Mouse (Mus musculus) neural tube, embryonic 11.5 days (tissue): Measurements from ENCODE around the gene Camkk2. TPM values are rescaled to one million over a fixed set of nuclear protein-coding genes. Genes with fewer than 3 reads are reported as not detected.
A peak's percentile ranks its signal among the peaks of the same experiment; 100 is the strongest.

Experiments
- ATAC-seq: fragments of 200-750 bp; cut with Nextera tagmentation; 2 replicates; pipeline ENCODE4 v1.8.0; 2017; ENCODE audit warnings: moderate number of reproducible peaks, mild to moderate bottlenecking, moderate TSS enrichment, moderate library complexity; ENCODE audit not compliant: insufficient read depth, low FRiP score, low TSS enrichment
- DNase-seq: peaks from one replicate; pipeline ENCODE4 v3.0.0-alpha.2; 2015; ENCODE audit warnings: low spot score
- H3K27ac ChIP-seq: fragments of 300-500 bp; sonication (generic); 2 replicates; pipeline ENCODE4 v1.5.1; 2014; ENCODE audit warnings: low read depth, mild to moderate bottlenecking, low read length
- H3K27me3 ChIP-seq: fragments of 300-500 bp; sonication (generic); 2 replicates; pipeline ENCODE4 v1.6.1; 2014; ENCODE audit warnings: mild to moderate bottlenecking, low read length, mixed read lengths; ENCODE audit not compliant: control insufficient read depth, insufficient read depth
- H3K36me3 ChIP-seq: fragments of 300-500 bp; sonication (generic); 2 replicates; pipeline ENCODE4 v1.6.1; 2014; ENCODE audit warnings: mild to moderate bottlenecking, low read length, moderate library complexity, mixed read lengths; ENCODE audit not compliant: control insufficient read depth, insufficient read depth
- H3K4me1 ChIP-seq: fragments of 300-500 bp; sonication (generic); 2 replicates; pipeline ENCODE4 v1.6.1; 2014; ENCODE audit warnings: low read length, mixed read lengths; ENCODE audit not compliant: control insufficient read depth, insufficient read depth
- H3K4me2 ChIP-seq: fragments of 300-500 bp; sonication (generic); 2 replicates; pipeline ENCODE4 v1.6.1; 2014; ENCODE audit warnings: low read depth, mild to moderate bottlenecking, moderate library complexity
- H3K4me3 ChIP-seq: fragments of 300-500 bp; sonication (generic); 2 replicates; pipeline ENCODE4 v1.5.1; 2014; ENCODE audit warnings: low read depth, low read length
- H3K9ac ChIP-seq: fragments of 300-500 bp; sonication (generic); 2 replicates; pipeline ENCODE4 v1.6.1; 2014; ENCODE audit warnings: mild to moderate bottlenecking, low read length
- H3K9me3 ChIP-seq: fragments of 300-500 bp; sonication (generic); 2 replicates; pipeline ENCODE4 v1.6.1; 2016; ENCODE audit warnings: low read length; ENCODE audit not compliant: control insufficient read depth
- WGBS: fragments of 180-500 bp; shearing (Covaris S2); extraction: QIAGEN DNeasy Blood & Tissue Kit; methylation state at CpG from one replicate; pipeline ENCODE4 v1.1.7; 2014; 5-methylcytosine and 5-hydroxymethylcytosine counted together
- polyA plus RNA-seq: library from polyadenylated mRNA; unstranded; fragments of >200 nt; fragmentation: Nextera tagmentation; extraction: Ambion mirVana; gene quantifications from 2 replicates; pipeline ENCODE4 v1.2.1, GENCODE M21; 2014

Gene Camkk2
- polyA plus RNA-seq, result 26.3 and 27.0 TPM in 2 replicates

DNA sequence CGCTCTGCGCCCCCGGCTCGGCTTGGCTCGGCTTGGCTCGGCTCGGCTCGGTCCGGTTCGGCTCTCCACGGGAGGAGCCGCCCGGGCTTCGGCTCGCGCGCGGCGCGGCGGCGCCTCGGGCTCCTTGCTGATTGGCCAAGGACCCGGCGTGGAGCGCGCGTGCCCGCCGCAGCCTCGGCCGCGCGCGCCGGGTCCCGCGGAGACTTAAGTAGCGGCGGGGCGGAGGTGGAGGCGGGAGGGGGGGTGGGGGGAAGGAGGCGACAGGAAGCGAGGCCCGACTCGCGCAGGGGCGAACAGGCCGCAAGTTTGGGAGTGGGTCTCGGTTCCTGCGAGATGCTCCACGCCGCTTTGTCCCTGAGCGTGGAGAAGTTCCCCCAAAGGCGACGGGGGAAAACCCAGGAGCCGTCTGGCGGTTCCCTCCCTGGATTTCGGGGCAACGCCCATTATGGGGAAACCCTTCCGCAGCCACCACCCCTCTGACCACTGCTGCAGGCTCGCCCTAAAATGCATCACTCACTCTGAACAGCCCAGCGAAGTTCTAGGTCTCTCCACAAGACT is at the start of gene Camkk2:
TSS of gene Camkk2 (minus strand) at position 133 of the 558 bp plus-strand sequence.
- DNase-seq (peak; percentile 92), ATAC-seq (peak; percentile 67)
- Histone ChIP-seq H3K4me1 (peaks cover 4% of the 10 kb centered on the region; the same call in 1 of the 2 replicates), H3K36me3 (no peaks in the 10 kb centered on the region), H3K27ac (0 out of 2 replicates have a peak within 1 kb of the TSS, but pooled peaks have one; percentile 4), H3K9me3 (no peaks in the 10 kb centered on the region), H3K4me3 (peak within 1 kb of the TSS; percentile 62), H3K9ac (peak within 1 kb of the TSS; percentile 69), H3K27me3 (no peaks in the 10 kb centered on the region), H3K4me2 (peak within 1 kb of the TSS; percentile 86)
- WGBS, result 2% methylated on average over 54 of the region's 63 CpGs

DNA sequence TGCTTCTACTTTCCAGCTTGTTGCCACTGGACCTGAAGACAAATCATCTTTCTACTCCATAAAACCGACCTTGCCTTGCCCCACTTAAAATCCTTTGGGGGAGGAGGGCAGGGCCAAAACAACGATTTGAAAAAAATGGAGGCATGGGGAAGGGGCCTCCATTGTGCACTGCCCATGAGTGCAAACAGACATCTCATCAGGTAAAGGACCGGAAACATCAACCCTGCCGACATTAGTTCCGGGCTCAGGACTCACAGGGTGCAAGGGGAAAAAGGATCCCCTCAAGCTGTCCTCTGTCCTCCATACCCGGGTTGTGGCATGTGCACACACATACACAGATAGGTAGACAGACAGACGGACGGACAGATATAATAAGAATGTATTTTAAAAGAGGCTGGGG is 45.9 kb upstream of the Camkk2 start:
- H3K27me3 ChIP-seq, result no peaks in the 10 kb centered on the region
- ATAC-seq (no peak), DNase-seq (no peak)
- no peak overlapping the region for H3K4me3 ChIP-seq
- H3K27ac ChIP-seq, result no peak overlapping the region
- H3K9me3 ChIP-seq, result no peaks in the 10 kb centered on the region
- H3K36me3 ChIP-seq, result no peaks in the 10 kb centered on the region
- no peak overlapping the region for H3K9ac ChIP-seq
- H3K4me2 ChIP-seq, result no peak overlapping the region
- no peaks in the 10 kb centered on the region for H3K4me1 ChIP-seq
- WGBS, result 87% methylated on average over 8 of the region's 8 CpGs

DNA sequence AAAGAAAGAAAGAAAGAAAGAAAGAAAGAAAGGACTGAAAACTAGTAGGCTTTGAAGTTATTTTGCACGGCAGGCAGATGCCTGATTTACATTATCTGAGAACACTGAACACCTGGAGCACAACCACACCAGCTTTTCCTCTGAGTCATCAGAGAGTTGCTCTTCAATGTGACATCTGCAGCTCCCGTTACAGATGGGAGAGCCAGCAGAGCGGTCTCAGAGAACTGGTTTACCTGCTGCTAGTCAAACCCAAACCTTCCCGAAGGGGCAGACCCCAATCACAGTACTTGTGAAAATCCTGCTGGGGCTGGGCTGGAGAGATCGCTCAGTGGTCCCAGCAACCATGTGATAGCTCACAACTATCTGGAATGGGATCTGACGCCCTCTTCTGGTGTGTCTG is 45.2 kb upstream of the Camkk2 start:
- Histone ChIP-seq H3K27ac (no peak overlapping the region), H3K4me2 (no peak overlapping the region), H3K4me1 (no peaks in the 10 kb centered on the region), H3K9me3 (no peaks in the 10 kb centered on the region), H3K36me3 (no peaks in the 10 kb centered on the region), H3K9ac (no peak overlapping the region), H3K27me3 (no peaks in the 10 kb centered on the region), H3K4me3 (no peak overlapping the region)
- ATAC-seq (no peak), DNase-seq (no peak)
- WGBS, result 73% methylated on average over 6 of the region's 6 CpGs

DNA sequence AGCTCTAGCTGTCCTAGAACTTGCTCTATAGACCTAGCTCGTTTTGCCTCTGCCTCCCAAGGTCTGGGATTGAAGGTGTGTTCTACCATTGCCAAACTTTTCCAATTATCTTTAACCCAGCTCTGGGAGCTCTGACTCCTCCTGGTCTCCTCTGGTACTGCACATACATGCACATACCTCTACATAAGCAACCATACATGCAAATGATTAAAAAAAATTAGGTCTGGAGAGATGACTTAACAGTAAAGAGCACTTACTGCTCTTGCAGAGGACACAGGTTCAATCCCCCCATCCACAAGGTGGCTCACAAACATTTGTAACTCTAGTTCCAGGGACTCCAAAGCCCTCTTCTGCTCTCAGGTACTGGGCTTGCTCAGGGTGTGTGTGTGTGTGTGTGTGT is 44.8 kb upstream of the Camkk2 start:
- Histone ChIP-seq H3K9ac (no peak overlapping the region), H3K27me3 (no peaks in the 10 kb centered on the region), H3K27ac (no peak overlapping the region), H3K4me3 (no peak overlapping the region), H3K4me1 (no peaks in the 10 kb centered on the region), H3K9me3 (no peaks in the 10 kb centered on the region), H3K4me2 (no peak overlapping the region), H3K36me3 (no peaks in the 10 kb centered on the region)
- ATAC-seq, result no peak
- 77% methylated on average over 1 of the region's 1 CpGs for WGBS
- DNase-seq, result no peak

DNA sequence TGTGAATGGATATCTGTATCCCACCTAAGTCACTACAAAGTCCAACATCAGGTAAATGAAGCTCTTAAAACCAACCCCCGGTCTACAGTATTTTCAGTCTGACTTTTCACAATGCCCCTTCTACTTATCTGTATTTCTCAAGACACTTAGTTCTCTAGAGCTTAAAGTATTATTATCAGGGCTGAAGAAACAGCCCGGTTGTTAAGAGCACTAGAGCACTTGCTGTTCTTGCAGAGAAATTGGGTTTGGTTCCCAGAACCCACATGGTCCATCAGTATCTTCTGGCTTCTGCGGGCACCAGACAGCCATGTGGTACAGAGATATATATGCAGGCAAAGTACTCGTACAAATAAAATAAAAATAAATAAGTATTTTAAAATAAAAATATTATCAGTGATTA is 43.2 kb upstream of the Camkk2 start:
- DNase-seq (no peak), ATAC-seq (no peak)
- 94% methylated on average over 4 of the region's 4 CpGs for WGBS
- Histone ChIP-seq H3K27me3 (no peaks in the 10 kb centered on the region), H3K27ac (no peak overlapping the region), H3K9me3 (no peaks in the 10 kb centered on the region), H3K36me3 (0 out of 2 replicates have a peak, but pooled peaks cover 4% of the 10 kb centered on the region), H3K4me1 (no peaks in the 10 kb centered on the region), H3K9ac (no peak overlapping the region), H3K4me2 (no peak overlapping the region), H3K4me3 (no peak overlapping the region)

DNA sequence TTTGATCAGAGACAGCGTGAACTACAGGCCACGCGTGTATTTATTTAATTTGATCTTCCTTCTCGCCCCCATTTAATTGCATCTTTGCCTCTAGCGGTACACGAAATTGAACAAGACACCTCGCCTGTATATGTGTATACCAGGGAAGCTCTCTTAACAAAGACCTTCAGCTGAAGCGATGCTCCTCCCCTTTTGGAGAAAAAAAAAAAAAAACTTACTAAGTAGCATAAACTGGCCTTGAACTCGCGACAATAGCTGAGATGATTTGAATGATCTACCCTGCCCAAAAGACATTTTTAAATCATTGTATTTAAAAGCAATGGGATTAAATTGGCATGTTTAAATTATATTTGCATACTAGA is 42.3 kb upstream of the Camkk2 start:
- no peak for DNase-seq
- Histone ChIP-seq H3K27ac (peak overlapping the region; percentile 83), H3K4me1 (no peaks in the 10 kb centered on the region), H3K4me2 (peak overlapping the region; percentile 53), H3K36me3 (0 out of 2 replicates have a peak, but pooled peaks cover 4% of the 10 kb centered on the region), H3K9me3 (no peaks in the 10 kb centered on the region), H3K27me3 (no peaks in the 10 kb centered on the region), H3K9ac (peak overlapping the region; percentile 56), H3K4me3 (peak overlapping the region; percentile 62)
- WGBS, result 0% methylated on average over 10 of the region's 10 CpGs
- peak; percentile 70 for ATAC-seq

DNA sequence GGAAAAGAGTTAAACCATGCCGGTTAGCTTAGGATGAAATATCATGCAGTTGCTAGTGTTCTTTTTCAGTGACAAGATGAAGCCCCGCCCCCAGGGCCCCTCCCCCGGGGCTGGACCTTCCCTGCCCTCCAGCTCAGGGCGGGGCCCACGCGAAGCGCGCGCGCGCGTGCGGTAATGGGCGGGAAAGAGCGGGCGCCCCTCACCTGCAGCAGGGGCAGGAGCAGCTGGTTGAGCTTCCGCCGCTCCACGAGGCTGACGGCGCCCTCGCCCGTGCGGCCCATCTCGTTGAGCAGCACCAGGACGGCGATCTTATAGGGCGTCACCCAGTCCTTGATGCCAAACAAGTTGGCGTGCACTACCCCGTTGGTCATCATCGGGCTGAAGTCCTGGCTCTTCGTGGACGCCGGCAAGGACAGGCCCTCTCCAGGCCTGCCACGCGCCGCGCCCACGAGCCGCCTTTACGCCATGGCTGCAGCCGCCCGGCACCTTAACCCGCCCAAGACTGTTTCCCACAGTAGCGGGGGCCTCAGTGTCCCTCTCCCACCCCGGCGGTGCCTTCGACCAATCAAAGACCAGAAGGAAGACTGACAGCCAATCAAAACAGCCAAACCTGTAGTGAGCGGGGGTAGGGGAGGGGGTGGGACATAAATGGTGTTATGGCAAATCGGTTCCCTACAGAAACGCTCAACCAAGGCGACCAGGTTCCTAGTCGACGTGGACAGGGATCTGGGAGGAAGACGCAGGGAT is 41.7 kb upstream of the Camkk2 start, which contains the start of gene Anapc5:
TSS of gene Anapc5 (minus strand) at position 563 of the 747 bp plus-strand sequence.
- H3K27me3 ChIP-seq, result no peaks in the 10 kb centered on the region
- H3K4me1 ChIP-seq, result no peaks in the 10 kb centered on the region
- peak within 1 kb of the TSS; percentile 53 for H3K4me2 ChIP-seq
- under 1% methylated on average over 55 of the region's 55 CpGs for WGBS
- DNase-seq, result peak; percentile 93
- H3K36me3 ChIP-seq, result peaks cover 6% of the 10 kb centered on the region; the same call in 1 of the 2 replicates
- H3K4me3 ChIP-seq, result peak within 1 kb of the TSS; percentile 62
- H3K9me3 ChIP-seq, result no peaks in the 10 kb centered on the region
- peak within 1 kb of the TSS; percentile 91 for H3K27ac ChIP-seq
- peak; percentile 99 for ATAC-seq
- peak within 1 kb of the TSS; percentile 88 for H3K9ac ChIP-seq

DNA sequence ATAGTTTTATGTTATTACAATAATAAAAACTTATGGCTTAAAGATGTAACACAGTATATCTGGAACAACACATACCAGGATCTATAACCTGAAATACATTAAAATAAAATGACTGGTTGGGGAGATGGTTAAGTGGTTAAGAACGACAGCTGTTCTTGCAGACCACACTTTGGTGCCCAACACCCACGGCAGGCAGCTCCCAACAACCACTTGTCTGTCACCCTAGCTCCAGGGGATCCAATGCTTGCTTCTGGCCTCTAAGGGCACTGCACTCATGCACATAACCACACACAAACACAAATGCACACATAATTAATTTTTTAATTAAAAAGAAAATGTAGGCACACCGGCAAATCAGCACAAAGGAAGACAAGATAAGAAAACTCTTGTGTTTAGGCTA is 33.5 kb upstream of the Camkk2 start:
- no peak for ATAC-seq
- no peak for DNase-seq
- Histone ChIP-seq H3K36me3 (peaks cover 19% of the 10 kb centered on the region), H3K4me2 (no peak overlapping the region), H3K9me3 (no peaks in the 10 kb centered on the region), H3K4me1 (no peaks in the 10 kb centered on the region), H3K27me3 (no peaks in the 10 kb centered on the region), H3K27ac (no peak overlapping the region), H3K9ac (no peak overlapping the region), H3K4me3 (no peak overlapping the region)
- 88% methylated on average over 3 of the region's 3 CpGs for WGBS
